Mouse (Mus musculus) spleen, postnatal 36 days (tissue): Measurements from ENCODE around the gene Pithd1.

Experiments used
- DNase-seq, 2 experiments: peaks; one replicate each; pipeline ENCODE4 v3.0.0; 2022; ENCODE audit warnings: low spot score in 2 of 2, mixed read lengths in 1 of 2

Gene Pithd1

GRCm38 (mm10) chr4:135928376-135928775 lies 58.7 kb downstream of the Pithd1 start:
- DNase-seq = no peak

GRCm38 (mm10) chr4:135926861-135927260 lies 60.2 kb downstream of the Pithd1 start:
- no peak for DNase-seq

- DNase-seq = no peak
These were observed 60.8 kb downstream of the Pithd1 start for GRCm38 (mm10) chr4:135926195-135926808.
